Mouse (Mus musculus) activated CD4-positive, CD25-positive, alpha-beta regulatory T cell (primary cell): ENCODE measurements around the gene Bcl2a1a. TPM values are rescaled to one million over a fixed set of nuclear protein-coding genes. Genes with fewer than 3 reads are reported as not detected.

Experiments used
- polyA plus RNA-seq, 2 experiments: library from polyadenylated mRNA; unstranded; fragments of 100-300 nt; shearing (Covaris generic); gene quantifications; one replicate each; pipeline ENCODE4 v1.2.1; 2017

The Bcl2a1a gene
- polyA plus RNA-seq = 1 to 10 TPM in 1 of 2 experiments, under 1 TPM in 1; 0.25 to 8.4 TPM

GRCm38 (mm10) chr9:88956670-88957153 is at the start of gene Bcl2a1a:
Gene Bcl2a1a, plus strand, starts transcription at chr9:88956900.

Other genes with a start within 250 kb of the Bcl2a1a start
- gene Mthfsl, start 236.6 kb upstream of the Bcl2a1a start, polyA plus RNA-seq = 100 to 1,000 TPM; 103 to 106 TPM
- 100 to 1,000 TPM in 1 of 2 experiments, 10 to 100 TPM in 1; 65.0 to 122 TPM for gene Bcl2a1d, start 225.0 kb upstream of the Bcl2a1a start, polyA plus RNA-seq
- gene Trim43c, start 117.7 kb upstream of the Bcl2a1a start, polyA plus RNA-seq = under 1 TPM in 1 of 2 experiments, not detected in 1; 0.18 TPM
- gene Trim43b, start 135.9 kb downstream of the Bcl2a1a start, polyA plus RNA-seq = under 1 TPM in 1 of 2 experiments, not detected in 1; 0.14 TPM
- gene Bcl2a1b, start 242.3 kb downstream of the Bcl2a1a start, polyA plus RNA-seq = 100 to 1,000 TPM; 224 to 267 TPM
- gene Gm29094, start 242.5 kb downstream of the Bcl2a1a start, polyA plus RNA-seq = 10 to 100 TPM; 41.1 to 54.5 TPM